Mouse (Mus musculus) kidney, adult 11 months (tissue): ENCODE data around the gene Slit3.

Experiments
- DNase-seq: peaks from one replicate; pipeline ENCODE4 v3.0.0; 2022

Slit3 gene

DNA sequence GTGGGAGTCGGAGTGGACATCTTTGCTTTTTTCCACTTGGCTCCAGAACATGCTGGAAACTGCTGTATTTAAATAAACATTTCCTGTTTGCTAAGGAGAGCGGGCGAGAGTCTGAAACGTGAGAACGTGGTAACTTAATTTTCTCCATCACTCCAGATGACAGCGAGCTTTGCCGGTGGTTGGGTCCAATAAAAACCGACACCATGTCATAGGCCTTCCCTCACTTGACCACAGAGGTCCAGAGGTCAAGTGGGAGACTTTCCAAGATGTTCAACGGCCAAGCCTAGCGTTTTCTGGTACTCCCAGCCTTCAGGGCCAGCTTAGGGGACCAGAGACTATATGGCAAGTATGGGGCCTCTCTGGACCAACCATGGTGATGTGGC is 4.1 kb downstream of the Slit3 start:
- DNase-seq: peak; percentile 23

DNA sequence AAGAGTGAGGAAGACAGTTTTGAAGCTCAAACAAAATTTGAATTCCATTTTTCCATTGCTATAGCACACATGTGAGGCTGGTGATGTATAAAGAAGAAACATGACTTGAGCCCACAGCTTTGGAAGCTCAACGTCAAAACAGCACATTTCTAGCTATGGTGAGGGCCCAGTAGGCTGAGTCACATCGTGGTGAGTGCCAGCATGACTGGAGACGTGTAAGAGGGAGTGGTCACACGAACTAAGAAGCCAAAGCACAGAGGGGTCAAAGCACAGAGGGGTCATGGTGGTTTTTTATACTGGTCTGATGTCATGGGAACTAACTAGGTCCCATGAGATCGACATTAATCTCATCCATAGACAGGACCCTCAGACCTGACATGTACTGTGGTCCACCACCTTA is 10.7 kb downstream of the Slit3 start:
- no peak for DNase-seq

DNA sequence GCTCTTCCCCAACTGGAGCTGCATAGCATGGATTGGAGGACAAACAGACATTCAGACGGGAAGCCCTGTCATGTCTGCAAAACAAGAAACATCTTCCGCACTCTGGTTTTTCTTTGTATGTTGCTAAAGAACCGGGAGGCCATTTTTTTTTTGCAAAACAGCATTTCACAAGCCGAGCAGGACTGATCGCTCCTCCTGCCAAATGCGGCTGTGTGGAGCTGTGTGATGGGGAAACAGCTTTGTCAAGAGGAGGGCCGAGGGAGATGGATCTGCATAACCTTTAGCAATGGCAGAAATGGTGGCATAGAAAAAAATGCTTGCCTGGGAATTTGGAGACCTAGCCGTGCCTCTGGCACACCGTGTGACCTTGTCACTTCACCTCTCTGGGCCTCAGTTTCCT is 15.6 kb downstream of the Slit3 start:
- DNase-seq: no peak

DNA sequence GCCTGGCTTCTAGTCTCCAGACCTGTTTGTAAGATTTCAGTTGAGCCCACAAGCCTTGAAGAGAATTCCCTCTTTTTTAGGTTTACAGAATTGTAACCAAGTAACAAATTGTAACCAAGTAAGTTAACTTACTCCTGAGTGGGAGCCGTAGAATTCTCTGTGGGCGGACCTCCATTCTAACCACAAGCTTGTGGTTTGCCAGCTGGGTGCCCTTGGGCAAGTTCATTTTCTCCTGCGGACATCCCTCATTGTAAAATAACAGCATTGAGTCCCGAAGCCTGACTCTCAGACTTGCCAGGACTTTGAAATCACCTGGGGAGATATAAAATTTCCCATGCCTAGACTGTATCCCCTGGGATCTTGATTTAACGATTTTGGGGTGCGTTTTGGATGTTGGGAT is 19.1 kb downstream of the Slit3 start:
- no peak for DNase-seq

DNA sequence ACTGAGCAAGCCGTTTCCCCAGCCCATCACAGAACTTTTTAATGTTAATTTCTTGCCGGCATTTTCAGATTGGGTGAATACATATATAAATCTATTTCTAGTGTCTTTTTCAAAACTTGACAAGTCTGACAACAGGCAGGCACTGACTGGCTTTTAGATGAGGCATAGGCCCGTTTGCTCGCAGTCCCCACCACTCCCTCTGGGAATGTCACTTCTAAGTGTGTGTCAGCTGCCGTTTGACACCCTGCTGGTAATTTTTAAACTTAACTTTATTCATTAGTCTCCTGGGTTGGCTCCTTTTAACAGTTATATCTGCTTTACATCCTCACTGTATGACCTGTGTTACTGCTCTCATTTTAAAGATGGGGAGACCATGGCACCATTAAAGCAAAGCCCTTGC is 21.2 kb downstream of the Slit3 start:
- DNase-seq: no peak

DNA sequence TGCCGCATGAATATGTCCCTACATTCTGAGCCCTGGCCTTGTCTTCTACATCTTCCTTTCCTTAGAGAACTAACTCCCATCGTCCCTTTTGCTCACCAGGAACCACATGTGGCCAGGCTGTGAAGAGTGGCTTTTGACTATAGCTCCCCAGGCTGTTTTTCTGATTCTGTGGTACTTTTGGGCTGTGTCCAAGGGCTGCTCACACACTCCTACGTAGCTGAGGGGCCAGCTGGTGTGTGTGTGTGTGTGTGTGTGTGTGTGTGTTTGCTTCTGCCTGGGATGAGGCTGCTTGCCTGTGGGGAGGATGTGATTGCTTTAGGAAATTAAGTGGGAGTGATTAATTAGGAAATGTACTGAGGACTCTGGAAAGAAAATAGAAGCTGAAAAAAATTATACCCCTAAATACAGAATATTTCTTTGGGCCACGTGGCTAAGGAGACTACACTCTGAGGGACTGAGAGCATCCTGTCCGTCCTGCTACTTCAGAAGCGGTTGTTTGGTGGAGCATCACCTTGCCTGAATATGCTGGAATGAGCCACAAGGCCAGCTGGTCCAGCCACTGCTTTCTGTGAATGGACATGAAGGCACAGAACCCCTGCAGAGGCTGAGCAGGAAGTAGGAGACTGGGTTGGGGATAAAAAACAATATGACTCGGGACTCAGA is 21.8 kb downstream of the Slit3 start:
- DNase-seq: no peak

DNA sequence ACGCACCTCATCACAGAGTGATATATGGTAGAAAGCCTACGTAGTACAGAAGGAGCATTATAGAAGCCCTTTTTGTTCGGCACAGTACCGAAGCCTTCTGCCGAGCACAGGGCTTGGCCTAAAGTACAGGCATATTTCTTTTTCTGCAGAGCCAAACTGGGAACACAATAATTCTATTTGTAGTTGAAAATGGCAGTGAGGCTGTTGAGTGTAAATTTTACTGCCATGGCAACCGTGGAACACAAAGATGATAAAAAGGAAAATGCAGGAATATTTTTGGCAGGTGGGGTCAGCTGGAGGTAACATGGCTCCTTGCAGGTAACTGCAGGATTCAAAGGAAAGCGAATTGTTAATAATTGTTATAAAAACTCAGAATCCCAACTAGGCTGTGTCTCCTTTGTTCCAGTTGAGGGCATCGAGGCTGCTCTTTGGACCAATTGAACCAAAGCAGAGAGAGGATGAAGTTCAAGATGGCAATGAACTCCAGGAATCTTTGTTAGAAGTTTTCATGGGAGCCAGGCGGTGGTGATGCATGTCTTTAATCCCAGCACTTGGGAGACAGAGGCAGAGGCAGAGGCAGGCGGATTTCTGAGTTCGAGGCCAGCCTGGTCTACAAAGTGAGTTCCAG is 26.9 kb downstream of the Slit3 start:
- DNase-seq: peak; percentile 71

DNA sequence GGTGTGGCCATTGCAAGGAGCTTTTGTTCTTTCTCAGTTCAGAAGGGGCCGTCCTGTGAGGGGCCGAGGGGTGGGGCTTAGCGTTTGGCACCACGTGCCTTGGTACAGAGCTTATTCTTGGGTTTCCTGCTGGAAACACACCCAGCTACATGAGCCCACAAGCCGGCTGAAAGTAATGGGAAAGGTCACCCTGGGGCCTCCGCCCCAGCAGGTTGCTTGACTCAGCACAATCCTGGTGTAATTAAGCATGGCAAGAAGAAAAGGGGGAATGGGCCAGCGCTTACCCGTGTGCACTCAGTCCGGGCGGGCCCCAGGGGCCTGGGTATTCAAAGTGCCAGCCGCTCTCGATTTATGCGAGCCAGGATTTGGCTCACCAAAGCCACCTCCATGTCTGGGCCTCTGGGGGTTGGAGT is 30.5 kb downstream of the Slit3 start:
- DNase-seq: peak; percentile 43

DNA sequence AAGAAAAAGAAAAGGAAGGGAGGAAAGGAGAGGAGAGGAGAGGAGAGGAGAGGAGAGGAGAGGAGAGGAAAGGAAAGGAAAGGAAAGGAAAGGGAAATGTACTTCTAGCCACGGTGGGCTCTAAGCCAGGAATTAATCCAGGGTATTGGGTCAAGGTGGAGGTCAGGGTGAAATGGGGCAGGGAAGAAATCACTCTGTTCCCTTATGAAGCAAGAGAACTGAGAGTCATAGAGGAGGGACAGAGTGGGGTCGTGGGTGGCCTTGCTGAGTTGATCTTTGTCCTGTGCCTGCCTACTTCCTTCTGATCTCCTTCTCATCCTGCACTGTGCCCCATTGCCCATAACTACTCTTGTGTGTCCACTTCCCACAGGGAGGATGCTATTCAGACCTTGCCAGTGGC is 31.9 kb downstream of the Slit3 start:
- DNase-seq: peak; percentile 31

DNA sequence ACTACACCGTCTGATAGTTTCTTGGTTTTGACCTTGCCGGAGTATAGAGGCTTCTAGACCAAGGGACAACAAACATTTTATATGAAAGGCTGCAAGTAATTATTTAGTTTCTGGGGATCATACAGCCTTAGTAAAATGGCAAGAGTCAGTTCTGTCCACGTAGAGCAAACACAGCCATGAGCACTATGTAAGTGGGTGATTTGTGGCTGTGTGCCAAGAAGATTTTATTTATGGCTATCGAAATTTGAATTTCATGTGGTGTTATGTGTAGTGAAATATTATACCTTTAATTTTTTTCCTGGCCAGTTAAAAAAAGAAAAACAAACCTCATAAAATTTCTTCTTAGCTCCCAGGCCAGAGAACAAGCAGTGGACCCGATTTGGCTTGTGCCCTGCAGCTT is 33.4 kb downstream of the Slit3 start:
- no peak for DNase-seq

DNA sequence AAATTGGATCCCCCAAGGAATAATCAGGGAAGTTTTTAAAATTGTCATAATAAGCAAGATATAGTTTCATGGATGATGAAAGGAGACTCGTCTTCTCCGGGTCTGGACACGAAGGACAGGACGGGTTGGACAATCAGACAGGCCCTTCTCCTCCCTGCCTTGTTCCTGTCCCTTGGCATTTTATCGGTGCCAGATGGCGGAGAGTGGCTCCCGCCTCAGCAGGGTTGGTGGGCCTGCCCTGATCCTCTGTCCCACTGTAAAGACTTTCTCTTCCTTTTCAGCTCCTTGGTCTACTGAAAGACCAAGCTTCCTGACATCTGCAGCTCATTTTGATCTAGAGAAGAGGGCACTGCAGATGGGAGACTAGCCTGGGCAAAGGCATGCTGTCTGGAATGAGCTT is 34.3 kb downstream of the Slit3 start:
- DNase-seq: no peak

DNA sequence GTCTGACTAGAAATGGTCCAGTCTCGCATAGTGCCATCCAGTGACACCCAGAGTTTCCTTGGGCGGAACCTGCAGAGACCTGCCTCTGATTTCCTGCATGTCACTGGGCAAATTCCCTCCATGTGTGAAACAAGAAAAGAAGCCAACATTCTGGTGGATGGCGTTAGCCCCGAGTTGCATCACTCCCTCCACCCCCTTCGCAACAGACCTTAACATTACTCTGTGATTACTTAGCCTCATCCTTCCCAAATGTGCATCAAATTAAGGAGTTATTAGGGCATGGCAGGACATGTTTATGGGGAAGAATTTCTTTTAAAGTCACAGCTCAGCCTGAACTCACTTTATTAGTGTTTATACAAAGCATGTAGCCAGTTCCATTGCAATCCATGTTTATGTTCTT is 35.7 kb downstream of the Slit3 start:
- DNase-seq: no peak

DNA sequence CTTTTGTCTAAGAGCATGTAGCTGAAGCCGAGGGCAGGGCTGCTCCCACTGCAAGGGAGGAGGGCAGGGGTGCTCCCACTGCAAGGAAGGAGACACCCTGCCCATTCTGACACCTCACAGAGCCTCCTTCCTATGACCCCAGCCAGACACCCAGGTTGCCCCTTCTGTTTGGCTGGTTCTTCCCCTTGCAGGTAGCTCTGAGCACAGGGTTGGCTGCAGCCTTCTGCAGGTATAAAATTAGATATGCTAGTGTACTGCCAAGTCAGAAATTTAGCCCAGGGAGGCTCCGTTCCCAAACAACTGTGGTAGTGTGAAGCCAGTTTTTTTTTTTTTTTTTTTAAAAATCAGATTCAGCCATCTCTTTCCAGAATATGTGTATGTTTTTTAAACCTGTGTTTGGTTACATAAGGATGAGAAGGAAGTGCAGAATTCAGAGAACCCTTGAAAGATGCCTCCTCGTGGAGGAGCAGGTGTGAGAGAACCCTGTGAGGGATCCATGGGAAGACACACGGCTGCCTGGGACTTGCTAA is 39.7 kb downstream of the Slit3 start:
- no peak for DNase-seq

DNA sequence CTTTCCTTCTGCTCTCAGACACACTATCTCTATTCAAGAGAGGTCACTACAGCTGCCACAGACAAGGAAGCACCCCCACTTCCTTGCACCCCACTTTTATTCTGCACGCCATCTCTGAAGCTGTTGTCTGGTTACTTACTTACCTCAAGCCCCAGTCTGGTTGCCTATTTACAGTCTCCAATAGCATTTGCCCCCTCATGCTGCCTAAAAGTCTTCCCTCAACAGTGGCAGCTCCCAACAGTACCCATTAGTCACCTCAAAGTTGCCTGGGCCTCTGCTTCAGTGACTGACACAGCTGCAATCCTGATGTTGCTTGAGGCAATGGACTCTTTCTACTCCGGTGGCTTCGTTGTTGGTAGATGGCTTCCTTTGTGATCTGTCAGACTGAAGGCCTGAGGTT is 42.4 kb downstream of the Slit3 start:
- no peak for DNase-seq

DNA sequence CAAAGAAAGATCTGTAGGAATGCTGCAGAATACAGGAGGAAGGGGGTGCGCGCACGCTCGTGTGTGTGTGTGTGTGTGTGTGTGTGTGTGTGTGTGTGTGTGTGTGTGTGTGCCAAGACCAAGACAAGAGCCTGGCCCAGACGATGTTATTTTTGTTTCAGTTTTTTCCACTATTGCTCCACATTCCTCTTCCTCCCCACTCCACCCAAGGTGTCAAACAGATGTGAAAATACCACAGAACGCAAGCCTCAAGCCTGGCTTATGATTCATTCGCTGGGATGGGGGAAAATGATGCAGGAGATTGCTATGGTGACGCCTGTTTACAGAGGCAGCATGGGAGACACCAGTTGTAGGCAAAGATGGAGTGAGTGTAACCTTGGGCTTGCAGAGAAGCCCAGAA is 46.2 kb downstream of the Slit3 start:
- DNase-seq: no peak

DNA sequence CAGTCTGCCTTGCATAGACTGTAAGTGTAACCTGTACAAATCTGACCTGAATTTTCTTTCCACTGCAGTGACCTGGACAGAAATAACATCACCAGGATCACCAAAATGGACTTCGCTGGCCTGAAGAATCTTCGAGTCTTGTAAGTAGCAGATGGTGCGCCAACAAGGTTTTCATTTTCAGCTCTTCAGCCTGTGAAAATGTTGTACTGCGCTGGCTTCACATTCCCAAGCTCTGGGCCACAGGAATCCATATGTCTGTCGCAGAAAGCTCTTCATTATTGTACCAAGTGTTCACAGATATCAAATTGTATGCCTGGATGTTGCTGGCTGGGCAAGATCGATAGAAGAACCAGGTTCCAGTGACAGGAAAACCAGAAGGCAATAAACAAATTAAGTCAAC is 50.5 kb downstream of the Slit3 start:
- DNase-seq: no peak

DNA sequence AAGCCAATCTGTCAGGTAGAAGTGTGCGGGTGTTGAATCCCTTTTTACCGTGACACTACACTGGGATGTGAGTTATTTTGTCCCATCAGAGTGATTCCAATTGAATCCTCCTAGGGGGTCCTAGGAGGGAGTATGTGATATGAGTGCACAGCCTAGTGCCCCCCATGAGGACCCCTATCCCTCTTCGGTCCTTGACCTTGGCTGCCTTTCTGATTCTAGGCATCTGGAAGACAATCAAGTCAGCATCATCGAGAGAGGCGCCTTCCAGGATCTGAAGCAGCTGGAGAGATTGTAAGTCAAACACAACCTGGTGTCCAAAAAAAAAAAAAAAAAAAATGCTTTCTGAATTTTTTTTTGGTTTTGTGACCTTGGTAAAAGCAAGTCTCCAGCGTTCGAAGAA is 56.5 kb downstream of the Slit3 start:
- no peak for DNase-seq

DNA sequence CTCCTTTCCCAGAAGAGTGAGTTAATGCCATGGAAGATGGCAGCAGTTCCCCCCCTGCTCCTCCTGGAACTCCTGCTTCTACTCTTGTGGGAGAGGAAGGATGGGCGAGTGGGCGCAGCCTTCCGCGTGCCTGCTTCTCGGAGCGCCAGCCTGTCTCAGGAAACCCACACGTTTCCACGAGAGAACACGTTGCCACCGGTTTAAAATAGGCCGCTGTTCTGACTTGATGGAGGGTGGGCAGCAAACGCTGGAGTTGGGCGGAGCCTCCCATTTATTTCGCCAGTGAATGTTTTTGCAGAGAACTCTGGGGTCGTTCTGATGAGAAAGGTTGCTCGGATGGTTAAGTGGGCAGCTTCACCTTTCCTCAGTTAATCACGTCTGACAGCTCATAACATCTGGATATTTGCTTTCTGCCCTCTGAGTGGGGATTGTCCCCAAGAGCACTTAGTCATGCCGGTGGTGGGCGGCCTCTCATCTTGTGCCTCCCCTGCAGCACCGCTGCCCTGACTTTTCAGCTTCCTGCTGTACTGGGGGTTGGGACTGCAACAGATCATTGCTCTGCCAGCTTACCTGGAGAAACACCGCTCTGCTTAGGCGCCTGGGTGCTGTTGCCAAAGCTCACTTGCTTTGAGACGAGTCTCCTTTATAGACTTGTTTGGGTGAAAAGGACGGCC is 57.3 kb downstream of the Slit3 start:
- no peak for DNase-seq

DNA sequence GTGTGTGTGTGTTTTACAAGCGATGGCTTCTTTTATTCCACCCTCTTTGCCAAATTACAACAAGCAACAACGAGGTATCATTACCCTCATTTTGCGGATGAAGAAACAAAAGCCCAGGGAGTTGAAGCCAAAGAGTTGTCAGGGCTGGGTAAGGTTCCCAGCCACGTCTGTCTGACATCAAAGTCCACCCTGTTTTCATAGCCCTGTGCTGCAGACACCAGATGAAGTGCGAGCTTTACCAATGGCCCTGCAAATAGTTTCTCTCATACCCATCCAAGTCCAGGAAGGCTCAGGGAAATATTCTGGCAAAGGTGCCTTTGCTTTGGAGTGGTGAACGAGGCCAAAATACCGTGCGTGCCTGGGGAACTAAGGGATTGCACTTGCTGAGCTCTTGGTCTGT is 58.3 kb downstream of the Slit3 start:
- no peak for DNase-seq

DNA sequence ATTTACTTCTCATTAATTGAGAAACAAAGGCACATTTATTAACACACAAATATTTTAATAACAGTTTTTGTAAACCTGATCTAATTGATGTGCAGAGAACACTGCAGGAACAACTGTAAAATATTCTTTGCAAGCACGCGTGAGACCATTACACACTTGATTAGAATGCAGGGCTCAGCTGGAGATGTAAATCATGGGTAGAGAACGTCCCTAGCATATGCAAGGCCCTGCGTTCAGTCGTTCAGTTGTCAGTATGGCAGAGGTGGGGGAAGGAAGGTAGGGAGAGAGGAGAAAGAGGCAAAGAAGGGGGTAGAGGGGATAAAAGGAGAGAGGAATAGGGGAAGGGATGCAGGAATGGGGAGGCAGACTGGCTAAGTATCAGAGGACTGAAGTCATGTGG is 61.9 kb downstream of the Slit3 start:
- DNase-seq: no peak

DNA sequence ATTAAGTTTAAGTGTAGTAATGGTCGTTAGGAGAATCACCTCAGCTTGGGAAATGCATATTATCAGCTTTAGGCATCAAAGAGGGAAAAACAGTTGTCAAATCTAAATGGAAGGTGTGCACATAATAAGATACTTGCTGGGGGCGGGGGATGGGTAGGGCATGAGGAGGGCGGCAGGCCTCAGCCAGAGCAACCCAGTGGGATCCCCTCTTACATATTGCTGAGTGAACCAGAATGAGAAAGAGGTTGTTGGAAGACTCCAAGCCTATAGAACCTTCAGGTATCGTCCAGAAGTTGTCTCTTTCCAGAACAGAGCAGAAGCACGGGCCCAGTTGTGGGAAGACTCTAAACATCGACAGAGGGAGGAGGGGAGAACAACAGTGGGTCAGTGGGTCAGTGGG is 73.8 kb downstream of the Slit3 start:
- DNase-seq: no peak

DNA sequence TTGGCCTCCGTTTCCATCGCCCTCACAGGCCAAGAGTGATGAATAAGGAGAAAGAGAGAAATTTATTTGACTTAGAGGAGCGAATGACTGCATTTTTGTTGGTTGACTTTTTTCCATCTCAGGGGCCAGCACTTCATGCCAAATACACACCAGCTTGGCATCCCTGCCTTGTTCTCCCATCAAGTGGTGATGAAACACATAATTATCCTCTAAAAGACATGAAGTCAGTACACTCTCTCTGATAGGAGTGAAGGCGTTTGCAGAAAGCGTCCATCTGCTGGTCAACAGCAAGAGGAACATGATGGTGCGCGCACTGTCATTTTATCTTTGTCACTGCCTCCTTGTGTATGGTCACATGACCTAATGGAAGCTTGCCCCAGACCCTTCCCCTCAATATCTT is 75.8 kb downstream of the Slit3 start:
- no peak for DNase-seq

DNA sequence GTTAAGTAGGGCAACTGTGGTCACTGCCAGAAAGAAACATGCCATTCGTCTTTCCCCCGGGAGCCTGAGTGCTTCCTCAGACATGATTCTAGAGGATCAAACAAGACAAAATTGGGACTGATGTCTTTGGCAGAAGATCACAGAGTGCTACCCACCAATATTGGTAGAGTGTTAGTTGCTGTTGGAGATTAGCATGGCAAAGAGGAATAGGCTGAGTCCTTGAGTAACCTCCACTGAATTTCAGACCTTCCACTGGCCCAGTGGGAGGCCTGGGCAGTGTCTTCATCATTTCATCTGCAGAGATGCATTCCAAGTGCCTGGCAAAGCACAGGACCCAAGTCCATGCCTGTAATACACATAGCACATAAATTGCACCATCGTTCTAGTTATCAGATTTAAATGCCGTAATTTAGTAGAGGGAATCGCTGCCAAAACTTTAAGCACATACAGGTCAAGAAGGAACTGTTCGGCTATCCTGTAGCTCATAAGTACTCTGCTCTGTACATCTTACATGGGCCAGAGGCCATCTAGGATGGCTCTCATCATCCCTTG is 77.6 kb downstream of the Slit3 start:
- DNase-seq: no peak

DNA sequence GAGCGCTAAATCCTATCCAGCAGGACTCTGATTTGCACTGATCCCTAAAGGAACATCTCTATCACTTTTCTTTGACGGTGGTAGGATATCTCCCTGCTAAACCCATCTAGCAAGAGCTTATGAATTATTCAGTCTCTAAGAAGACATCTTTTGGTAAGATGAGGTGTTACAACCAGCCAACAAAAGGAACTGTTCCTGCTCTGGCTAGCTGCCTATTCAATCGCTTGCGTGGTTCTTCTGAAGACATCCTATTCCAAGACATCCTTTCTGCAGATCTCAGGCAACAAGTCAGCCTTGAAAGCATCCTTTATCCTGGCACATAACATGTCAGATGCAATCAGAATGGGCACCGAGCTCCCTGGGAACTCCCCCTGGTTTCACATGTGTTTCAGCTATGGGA is 81.3 kb downstream of the Slit3 start:
- DNase-seq: no peak
